Mouse (Mus musculus) kidney, postnatal 10 days (tissue): ENCODE results near the gene Cmbl.
A peak's percentile ranks its signal among the peaks of the same experiment; 100 is the strongest.
"Not testable (repeated sequence)": the region's sequence is repeated elsewhere in the genome, so short reads cannot be mapped to it uniquely, and the experiment has no call there.

Experiments used
- DNase-seq: peaks from one replicate; pipeline ENCODE4 v3.0.0; 2021; ENCODE audit warnings: mixed read lengths

Gene Cmbl

GRCm38 (mm10) chr15:31542013-31542958, 22.9 kb upstream of the Cmbl start:
- DNase-seq: peak; percentile 63

- DNase-seq: no peak
Observed at GRCm38 (mm10) chr15:31543246-31543645, 21.9 kb upstream of the Cmbl start.

GRCm38 (mm10) chr15:31545058-31545457, 20.1 kb upstream of the Cmbl start:
- no peak for DNase-seq

GRCm38 (mm10) chr15:31546291-31546690, 18.9 kb upstream of the Cmbl start:
- DNase-seq: no peak

GRCm38 (mm10) chr15:31547421-31547820, 17.8 kb upstream of the Cmbl start:
- no peak for DNase-seq

- no peak for DNase-seq
Observed at GRCm38 (mm10) chr15:31550381-31550780, 14.8 kb upstream of the Cmbl start.

- DNase-seq: no peak
Observed at GRCm38 (mm10) chr15:31554855-31555254, 10.3 kb upstream of the Cmbl start.

GRCm38 (mm10) chr15:31561390-31561789, 3.8 kb upstream of the Cmbl start:
- no peak for DNase-seq

GRCm38 (mm10) chr15:31561976-31562375, 3.2 kb upstream of the Cmbl start:
- DNase-seq: no peak

- DNase-seq: no peak
Observed at GRCm38 (mm10) chr15:31562847-31563246, 2.3 kb upstream of the Cmbl start.

- DNase-seq: peak; percentile 73
Observed at GRCm38 (mm10) chr15:31563577-31564546, 1.3 kb upstream of the Cmbl start.

GRCm38 (mm10) chr15:31565786-31566185, 597 bp downstream of the Cmbl start:
- DNase-seq: no peak

- DNase-seq: no peak
Observed at GRCm38 (mm10) chr15:31567431-31567830, 2.2 kb downstream of the Cmbl start.

GRCm38 (mm10) chr15:31568581-31568996, 3.4 kb downstream of the Cmbl start:
- DNase-seq: peak; percentile 87

GRCm38 (mm10) chr15:31569325-31570022, 4.3 kb downstream of the Cmbl start:
- DNase-seq: peak; percentile 86

GRCm38 (mm10) chr15:31570959-31571358, 5.8 kb downstream of the Cmbl start:
- DNase-seq: no peak

- no peak for DNase-seq
Observed at GRCm38 (mm10) chr15:31571906-31572722, 6.9 kb downstream of the Cmbl start.

- DNase-seq: no peak
Observed at GRCm38 (mm10) chr15:31573287-31573686, 8.1 kb downstream of the Cmbl start.

GRCm38 (mm10) chr15:31573692-31574091, 8.5 kb downstream of the Cmbl start:
- no peak for DNase-seq

- DNase-seq: no peak
Observed at GRCm38 (mm10) chr15:31576076-31576475, 10.9 kb downstream of the Cmbl start.

- not testable (repeated sequence) for DNase-seq
Observed at GRCm38 (mm10) chr15:31581086-31581485, 15.9 kb downstream of the Cmbl start.
